Comparison of ENCODE assay signal across 13 mouse cellular contexts in genomic region chr10:95790771-95791426, GRCm38 (mm10). TPM values are rescaled to one million over a fixed set of nuclear protein-coding genes. Genes with fewer than 3 reads are reported as not detected.
DNase-seq lines count a peak whose midpoint lies in the region; ATAC-seq and TF ChIP-seq lines count a peak whose summit lies in the region.
"Had no signal": no experiment of that assay in that cellular context is flagged by ENCODE, and none has a peak within 500 bp of the region (broad histone marks: within the 10 kb centered on the region; RNA-seq: fewer than 3 reads in every experiment).

No protein-coding gene starts in this region.

- no peak for DNase-seq in frontal cortex, postnatal 10 days (ENCODE audit: low spot score in 2 of 2)
- peak; percentile 12 to 19 for DNase-seq in left cerebral cortex, adult 2 months (ENCODE audit: extremely low spot score in 1 of 2, low spot score in 2 of 2)
- no peak for DNase-seq in left cerebral cortex, adult 11 months (ENCODE audit: low spot score)
- DNase-seq in cerebellum, adult 8-10 months, result peak; percentile 47
- DNase-seq in spleen, postnatal 4 days (ENCODE audit: low spot score in 2 of 2), result no peak
- DNase-seq: adrenal gland, adult 2 months; kidney, postnatal 10 days; lung, adult 18-20 months; thymus, postnatal 25 days had no signal

- H3K4me3 ChIP-seq in left cerebral cortex, adult 2 months, result no peak overlapping the region
- H3K4me3 ChIP-seq in midbrain, embryonic 15.5 days, result no peak overlapping the region
- H3K4me3 ChIP-seq: limb, embryonic 10.5 days had no signal

- no peak overlapping the region for H3K9ac ChIP-seq in midbrain, embryonic 15.5 days

- no peaks in the 10 kb centered on the region for H3K36me3 ChIP-seq in midbrain, embryonic 15.5 days (replicated peaks)
- H3K36me3 ChIP-seq: limb, embryonic 10.5 days had no signal

- H3K9me3 ChIP-seq in midbrain, embryonic 15.5 days, result no peaks in the 10 kb centered on the region
- H3K9me3 ChIP-seq: limb, embryonic 10.5 days had no signal

- intact Hi-C loops in left cerebral cortex, adult 2 months (cut with DNase I), result no loop called here

- ATAC-seq in frontal cortex, adult (ENCODE audit: low TSS enrichment), result peak; percentile 73
- ATAC-seq in midbrain, embryonic 15.5 days (replicated peaks), result peak; percentile 81
- ATAC-seq in megakaryocyte-erythroid progenitor cell, adult 5-6 weeks (replicated peaks; ENCODE audit: low FRiP score, low TSS enrichment, poor library complexity, severe bottlenecking), result no peak

- no peak for TF ChIP-seq CTCF in left cerebral cortex, adult 2 months (IDR thresholded peaks at IDR 0.05)

- no peak overlapping the region; the same call in 1 of the 2 replicates for H3K4me2 ChIP-seq in midbrain, embryonic 15.5 days

- no peak overlapping the region for H3K27ac ChIP-seq in left cerebral cortex, adult 2 months
- H3K27ac ChIP-seq in midbrain, embryonic 15.5 days, result peak overlapping the region; percentile 51
- H3K27ac ChIP-seq: limb, embryonic 10.5 days had no signal

- 54% methylated on average over 15 of the region's 15 CpGs for WGBS in midbrain, embryonic 15.5 days

- H3K4me1 ChIP-seq in midbrain, embryonic 15.5 days, result no peaks in the 10 kb centered on the region

- H3K27me3 ChIP-seq in midbrain, embryonic 15.5 days (replicated peaks), result no peaks in the 10 kb centered on the region

RNA-seq across cellular contexts. Expression of gene Gm33543, which starts 51.8 kb away (rescaled TPM):
- not detected for total RNA-seq in left cerebral cortex, adult 2 months (2021)
- not detected in 2 replicates for polyA plus RNA-seq in midbrain, embryonic 15.5 days (2015; fragmentation: Nextera tagmentation; extraction: Ambion mirVana)
- total RNA-seq in megakaryocyte-erythroid progenitor cell, adult 5-6 weeks (2014; fragmentation: Nextera tagmentation), result not detected in 2 replicates
- total RNA-seq in megakaryocyte-erythroid progenitor cell, adult 5-6 weeks (2017), result not detected in 2 replicates
- total RNA-seq: adrenal gland, adult 2 months had no signal
- polyA plus RNA-seq: adrenal gland, adult 2 months; limb, embryonic 10.5 days had no signal

Comparison
In these comparisons a context has a peak if more than half of its experiments do, and no peak if none do; other contexts are left out.
1. DNase-seq: peak in left cerebral cortex, adult 2 months (2 of 2) and cerebellum, adult 8-10 months (single experiment); none in frontal cortex, postnatal 10 days (0 of 2), left cerebral cortex, adult 11 months (single experiment) and spleen, postnatal 4 days (0 of 2).